Mouse (Mus musculus): ENCODE measurements around the gene Ormdl3.
"Not testable (repeated sequence)": the region's sequence is repeated elsewhere in the genome, so short reads cannot be mapped to it uniquely, and the experiment has no call there.

Gene Ormdl3

GRCm38 (mm10) chr11:98586892-98587563, at the start of gene Ormdl3:
TSS of gene Ormdl3 (minus strand) at chr11:98587368.
- DNase-seq, result peak; percentile 98

DNA sequence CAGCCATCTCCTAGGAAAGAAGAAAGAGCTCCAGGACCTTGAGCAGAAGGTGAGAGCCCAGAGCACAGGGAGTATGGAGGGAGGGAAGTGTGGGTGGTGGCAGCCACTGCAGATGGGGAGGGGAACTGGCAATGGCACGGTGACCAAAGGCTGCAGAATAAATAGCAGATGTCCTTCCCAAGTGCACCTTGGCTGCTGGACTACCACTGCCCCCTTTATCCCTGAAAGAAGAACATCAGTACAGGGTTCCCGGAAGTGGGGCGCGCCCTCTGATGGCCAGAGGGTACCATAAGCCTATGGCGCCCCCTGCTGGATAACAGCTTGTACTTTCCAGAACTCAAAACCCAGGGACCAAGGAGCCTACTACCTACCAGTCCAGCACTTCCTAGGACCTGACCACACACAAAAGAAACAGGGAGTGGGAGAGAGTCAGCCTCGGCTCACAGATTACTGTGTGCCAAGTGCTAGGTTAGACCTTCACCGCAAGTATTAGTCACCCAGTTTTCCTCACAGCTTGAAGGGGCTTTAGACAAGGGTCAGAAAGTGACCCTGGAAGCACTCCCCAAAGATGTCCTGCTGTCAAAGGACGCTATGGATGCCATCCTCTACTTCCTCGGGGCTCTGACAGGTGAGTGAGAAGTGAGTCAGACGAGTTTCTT, 48.3 kb upstream of the Ormdl3 start:
- DNase-seq, result peak; percentile 68

DNA sequence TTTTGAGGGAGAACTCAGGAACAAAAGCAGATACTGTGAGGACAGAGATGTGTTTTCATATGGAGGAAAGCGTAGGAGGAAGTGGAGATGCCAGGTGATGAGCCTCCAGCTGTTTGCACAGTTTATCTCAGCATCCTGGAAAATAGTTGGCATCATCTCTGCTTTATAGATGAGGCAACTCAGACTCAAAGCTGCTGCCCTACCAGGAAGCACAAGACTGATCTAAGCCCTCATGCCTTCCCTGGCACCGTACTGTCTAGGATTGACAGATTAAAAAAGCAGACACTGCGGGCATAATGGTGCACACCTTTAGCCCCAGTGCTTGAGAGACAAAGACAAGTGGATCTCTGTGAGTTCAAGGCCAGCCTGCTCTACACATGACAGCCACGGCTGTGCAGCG, 43.5 kb upstream of the Ormdl3 start:
- no peak for DNase-seq

GRCm38 (mm10) chr11:98628706-98629105, 41.5 kb upstream of the Ormdl3 start:
- DNase-seq, result no peak

- no peak for DNase-seq
Observed at GRCm38 (mm10) chr11:98625611-98626410, 38.6 kb upstream of the Ormdl3 start, which contains the start of the genes Gm12355 and Gsdma3. TSS of gene Gm12355 (minus strand) at chr11:98625661. TSS of gene Gsdma3 (plus strand) at chr11:98626360.

DNA sequence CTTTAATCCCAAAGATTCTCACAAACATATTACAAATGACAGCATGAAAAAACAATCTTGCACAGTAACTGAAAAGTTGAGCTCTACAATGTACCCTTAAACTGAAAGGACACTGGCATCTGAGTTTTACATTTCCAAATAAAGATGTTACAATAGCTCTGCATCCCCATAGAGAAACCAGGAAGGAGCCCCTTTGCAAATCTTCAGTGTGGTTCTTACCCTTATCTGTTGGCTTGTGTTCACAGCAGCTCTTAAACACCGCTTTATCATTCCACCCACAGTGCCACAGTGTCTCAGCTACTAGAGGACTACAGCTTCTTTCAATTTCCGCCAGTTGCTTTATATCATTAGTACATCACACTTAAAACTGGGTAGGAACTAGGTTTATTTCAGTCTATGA, 37.2 kb upstream of the Ormdl3 start:
- DNase-seq, result not testable (repeated sequence)

GRCm38 (mm10) chr11:98623981-98624380, 36.8 kb upstream of the Ormdl3 start:
- DNase-seq, result not testable (repeated sequence)

GRCm38 (mm10) chr11:98620791-98621190, 33.6 kb upstream of the Ormdl3 start:
- DNase-seq, result no peak

GRCm38 (mm10) chr11:98606763-98607162, 19.6 kb upstream of the Ormdl3 start:
- peak; percentile 80 for DNase-seq

- not testable (repeated sequence) for DNase-seq
Observed at GRCm38 (mm10) chr11:98604911-98605310, 17.7 kb upstream of the Ormdl3 start.

DNA sequence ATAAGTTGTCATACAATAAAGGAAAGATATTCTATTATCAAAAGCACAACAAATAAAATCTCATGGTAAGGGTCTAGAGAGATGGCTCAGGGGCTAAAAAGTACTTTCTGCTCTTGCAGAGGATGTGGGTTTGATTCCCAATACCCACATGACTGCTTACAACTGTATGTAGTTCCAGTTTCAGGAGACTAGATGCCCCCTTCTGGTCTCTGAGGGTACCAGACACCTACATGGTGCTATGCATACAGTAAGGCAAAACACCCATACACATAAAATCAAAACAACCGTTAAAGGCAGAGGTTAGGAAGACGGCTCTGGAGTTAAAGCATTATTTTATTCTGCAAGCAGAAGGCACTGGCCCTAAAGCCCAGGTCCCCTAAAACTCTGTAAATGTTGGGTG, 16.8 kb upstream of the Ormdl3 start:
- DNase-seq, result no peak

DNA sequence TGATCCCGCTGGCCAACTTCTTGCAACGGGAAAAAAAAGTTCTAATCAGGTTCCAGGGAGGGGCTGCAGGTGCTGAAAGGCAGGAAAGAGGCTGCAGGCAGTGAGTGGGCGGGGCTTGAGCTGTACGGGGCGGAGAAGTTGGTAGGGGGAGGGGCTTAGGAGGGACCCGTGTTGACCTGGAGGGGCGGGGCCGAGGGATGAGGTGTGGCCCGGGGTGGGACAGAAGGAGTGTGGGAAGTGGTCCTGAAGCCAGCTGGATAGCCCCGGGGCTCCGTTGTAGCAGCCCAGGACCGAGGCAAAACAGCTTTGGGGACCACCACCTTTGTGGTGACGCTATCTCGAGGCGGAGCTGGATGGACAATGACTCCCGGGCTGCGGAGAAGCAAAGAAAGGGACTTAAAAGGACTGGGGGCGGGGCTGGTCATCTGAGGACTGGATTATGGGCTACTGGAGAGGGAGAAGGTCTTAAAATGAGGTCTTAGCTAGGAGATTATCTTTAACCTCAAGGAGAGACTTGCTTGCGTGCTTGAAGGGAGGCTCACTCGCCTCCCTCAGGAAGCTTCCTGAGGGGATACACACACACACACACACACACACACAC, 15.0 kb upstream of the Ormdl3 start:
- DNase-seq, result peak; percentile 76

GRCm38 (mm10) chr11:98599291-98599690, 12.1 kb upstream of the Ormdl3 start:
- DNase-seq, result no peak

- no peak for DNase-seq
Observed at GRCm38 (mm10) chr11:98598851-98599290, 11.7 kb upstream of the Ormdl3 start.

DNA sequence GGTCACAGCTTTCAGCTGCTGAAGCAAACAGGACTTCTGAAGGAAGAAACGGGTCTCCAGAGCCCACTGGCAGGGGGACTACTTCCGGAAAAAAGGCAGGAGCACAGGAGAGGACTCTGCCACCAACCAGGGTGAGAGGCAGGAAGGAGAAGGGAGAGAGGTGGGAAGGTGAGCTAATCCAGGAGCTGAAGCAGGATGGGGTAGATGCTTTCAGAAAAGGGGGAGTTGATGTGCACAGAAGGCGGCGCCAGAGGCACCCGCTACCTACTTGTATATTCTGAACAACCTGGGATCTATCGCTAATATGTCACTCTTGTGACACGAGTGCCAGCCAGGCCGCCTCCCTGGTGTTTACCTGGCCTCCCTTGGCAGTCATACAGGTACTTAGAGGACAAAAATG, 10.8 kb upstream of the Ormdl3 start, which contains the start of gene Lrrc3c:
Gene Lrrc3c (plus strand): TSS at position 301 of the 400 bp plus-strand sequence.
- no peak for DNase-seq

DNA sequence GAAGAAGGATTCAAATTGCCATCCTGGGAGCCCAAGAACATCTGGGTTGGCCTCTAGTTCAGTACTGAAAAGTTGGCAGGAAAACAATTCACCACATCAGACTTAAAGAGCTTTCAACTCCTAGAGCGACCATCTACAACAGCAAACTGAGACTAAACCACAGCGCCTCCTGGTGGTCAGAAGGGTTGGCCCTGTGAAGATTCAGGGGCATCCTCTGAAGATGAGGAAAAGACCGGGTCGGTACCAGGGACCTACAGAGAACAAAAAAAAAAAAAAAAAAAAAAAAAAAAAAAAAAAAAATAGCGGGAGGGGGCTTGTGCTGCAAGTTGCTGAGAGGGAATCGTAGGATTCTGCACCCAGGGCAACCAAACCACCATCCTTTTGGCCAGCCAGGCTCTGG, 10.2 kb upstream of the Ormdl3 start:
- DNase-seq, result peak; percentile 86

- DNase-seq, result no peak
Observed at GRCm38 (mm10) chr11:98595955-98596354, 8.8 kb upstream of the Ormdl3 start.

- DNase-seq, result peak; percentile 32
Observed at GRCm38 (mm10) chr11:98595473-98595872, 8.3 kb upstream of the Ormdl3 start.

DNA sequence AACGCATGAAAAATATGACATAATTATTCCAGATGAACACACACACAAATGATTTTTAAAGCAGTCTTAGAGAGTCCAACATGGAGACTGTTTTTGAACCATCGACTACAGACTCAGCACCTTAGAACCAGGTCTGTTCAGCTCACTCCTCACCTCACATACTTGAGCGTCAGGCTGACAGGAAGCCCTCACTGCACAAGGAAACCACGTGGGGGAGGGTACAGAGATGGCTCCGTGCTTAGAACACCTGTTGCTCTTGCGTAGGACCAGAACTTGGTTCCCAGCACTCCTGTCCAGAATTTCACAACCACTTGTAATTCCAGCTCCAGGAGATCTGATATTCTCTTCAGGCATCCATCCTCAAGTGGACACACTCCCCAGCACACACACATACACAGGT, 7.9 kb upstream of the Ormdl3 start:
- no peak for DNase-seq

- peak; percentile 49 for DNase-seq
Observed at GRCm38 (mm10) chr11:98590548-98591445, 3.6 kb upstream of the Ormdl3 start.

DNA sequence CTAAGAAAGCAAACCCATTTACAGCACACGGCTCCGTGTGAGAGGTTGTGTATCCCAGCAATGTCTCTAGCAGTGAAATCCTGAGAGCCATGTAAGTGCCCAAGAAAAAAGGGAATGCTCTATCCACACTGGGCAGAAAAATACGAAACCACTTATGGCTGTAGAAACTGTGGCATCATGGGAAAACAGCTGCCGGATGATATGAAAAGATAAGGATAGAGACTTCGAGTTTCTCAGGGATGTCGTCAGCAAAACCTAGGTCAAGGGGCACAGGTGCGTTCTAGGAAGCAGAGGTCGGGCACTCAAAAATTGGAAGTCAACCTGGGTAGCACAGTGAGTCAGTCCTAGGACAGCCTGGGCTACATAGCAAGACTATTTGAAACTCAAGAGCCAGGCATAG, 2.1 kb upstream of the Ormdl3 start:
- no peak for DNase-seq

GRCm38 (mm10) chr11:98588833-98589281, 1.7 kb upstream of the Ormdl3 start:
- DNase-seq, result peak; percentile 36
